Mouse (Mus musculus) intestine, embryonic 16.5 days (tissue): ENCODE measurements around the gene Glb1l3. TPM values are rescaled to one million over a fixed set of nuclear protein-coding genes. Genes with fewer than 3 reads are reported as not detected.
"Not testable (repeated sequence)": the region's sequence is repeated elsewhere in the genome, so short reads cannot be mapped to it uniquely, and the experiment has no call there.

Experiments
- ATAC-seq: fragments of 200-750 bp; cut with Nextera tagmentation; 2 replicates; pipeline ENCODE4 v1.8.0; 2017; ENCODE audit warnings: moderate TSS enrichment, moderate library complexity
- H3K27ac ChIP-seq: fragments of 300-500 bp; sonication (generic); 2 replicates; pipeline ENCODE4 v1.5.1; 2014; ENCODE audit warnings: mild to moderate bottlenecking, low read length
- H3K27me3 ChIP-seq: fragments of 300-500 bp; sonication (generic); replicated peaks from 2 replicates; pipeline ENCODE4 v1.6.1; 2014; ENCODE audit warnings: low read length, control low read depth, mixed read lengths; ENCODE audit not compliant: control insufficient read depth, insufficient read depth
- H3K36me3 ChIP-seq: fragments of 300-500 bp; sonication (generic); 2 replicates; pipeline ENCODE4 v1.6.1; 2014; ENCODE audit warnings: low read length, control low read depth; ENCODE audit not compliant: control insufficient read depth, insufficient read depth
- H3K4me1 ChIP-seq: fragments of 300-500 bp; sonication (generic); 2 replicates; pipeline ENCODE4 v1.6.1; 2014; ENCODE audit warnings: low read length, control low read depth, mixed read lengths; ENCODE audit not compliant: control insufficient read depth, insufficient read depth
- H3K4me2 ChIP-seq: fragments of 300-500 bp; sonication (generic); 2 replicates; pipeline ENCODE4 v1.6.1; 2014; ENCODE audit warnings: low read depth, low read length, control low read depth
- H3K4me3 ChIP-seq: fragments of 300-500 bp; sonication (generic); 2 replicates; pipeline ENCODE4 v1.5.1; 2014; ENCODE audit warnings: mild to moderate bottlenecking, low read length
- H3K9ac ChIP-seq: fragments of 300-500 bp; sonication (generic); 2 replicates; pipeline ENCODE4 v1.6.1; 2014; ENCODE audit warnings: low read depth, low read length
- H3K9me3 ChIP-seq: fragments of 300-500 bp; sonication (generic); 2 replicates; pipeline ENCODE4 v1.6.1; 2016; ENCODE audit warnings: low read length, control low read depth; ENCODE audit not compliant: control insufficient read depth
- WGBS: fragments of 180-500 bp; shearing (Covaris S2); extraction: QIAGEN DNeasy Blood & Tissue Kit; methylation state at CpG from one replicate; pipeline ENCODE4 v1.1.7; 2014; 5-methylcytosine and 5-hydroxymethylcytosine counted together
- polyA plus RNA-seq: library from polyadenylated mRNA; unstranded; fragments of >200 nt; fragmentation: Nextera tagmentation; extraction: Ambion mirVana; gene quantifications from 2 replicates; pipeline ENCODE4 v1.2.1, GENCODE M21; 2015

Glb1l3 gene
- polyA plus RNA-seq, result not detected in 2 replicates

- Histone ChIP-seq H3K27ac (no peak within 1 kb of the TSS), H3K27me3 (no peaks in the 10 kb centered on the region), H3K4me1 (no peaks in the 10 kb centered on the region), H3K4me3 (no peak within 1 kb of the TSS), H3K4me2 (no peak within 1 kb of the TSS), H3K9me3 (no peaks in the 10 kb centered on the region), H3K36me3 (no peaks in the 10 kb centered on the region), H3K9ac (no peak within 1 kb of the TSS)
- WGBS, result 67% methylated on average over 5 of the region's 5 CpGs
- no peak for ATAC-seq
These were observed at the start of gene Glb1l3 for GRCm38 (mm10) chr9:26860751-26861150. Gene Glb1l3 (minus strand): TSS chr9:26860890.

GRCm38 (mm10) chr9:26869856-26870255, 9.2 kb upstream of the Glb1l3 start:
- not testable (repeated sequence) for H3K36me3 ChIP-seq, H3K4me3 ChIP-seq, H3K9ac ChIP-seq, H3K27me3 ChIP-seq, H3K4me2 ChIP-seq, H3K27ac ChIP-seq, H3K4me1 ChIP-seq, ATAC-seq, H3K9me3 ChIP-seq
- WGBS, result 80% methylated on average over 7 of the region's 7 CpGs

- Histone ChIP-seq H3K27ac (no peak overlapping the region), H3K4me3 (no peak overlapping the region), H3K27me3 (no peaks in the 10 kb centered on the region), H3K9me3 (no peaks in the 10 kb centered on the region), H3K4me1 (no peaks in the 10 kb centered on the region), H3K9ac (no peak overlapping the region), H3K4me2 (no peak overlapping the region), H3K36me3 (no peaks in the 10 kb centered on the region)
- 49% methylated on average over 3 of the region's 3 CpGs for WGBS
- ATAC-seq, result no peak
These were observed 29.6 kb downstream of the Glb1l3 start for GRCm38 (mm10) chr9:26831089-26831488.

GRCm38 (mm10) chr9:26819942-26820341, 40.7 kb downstream of the Glb1l3 start:
- Histone ChIP-seq H3K36me3 (no peaks in the 10 kb centered on the region), H3K9me3 (no peaks in the 10 kb centered on the region), H3K27ac (no peak overlapping the region), H3K4me2 (no peak overlapping the region), H3K27me3 (no peaks in the 10 kb centered on the region), H3K4me1 (no peaks in the 10 kb centered on the region), H3K9ac (no peak overlapping the region), H3K4me3 (no peak overlapping the region)
- WGBS, result 70% methylated on average over 1 of the region's 1 CpGs
- ATAC-seq, result no peak

GRCm38 (mm10) chr9:26808735-26809134, 52.0 kb downstream of the Glb1l3 start:
- 80% methylated on average over 2 of the region's 2 CpGs for WGBS
- no peaks in the 10 kb centered on the region for H3K36me3 ChIP-seq

GRCm38 (mm10) chr9:26805935-26806666, 54.6 kb downstream of the Glb1l3 start, which contains the start of gene Glb1l2:
Gene Glb1l2 (minus strand): TSS chr9:26806468.
- no peaks in the 10 kb centered on the region for H3K27me3 ChIP-seq
- peak within 1 kb of the TSS; percentile 54 for H3K4me3 ChIP-seq
- ATAC-seq, result peak; percentile 100
- no peak within 1 kb of the TSS for H3K27ac ChIP-seq
- H3K9ac ChIP-seq, result peak within 1 kb of the TSS; percentile 60
- 2% methylated on average over 33 of the region's 33 CpGs for WGBS
- H3K4me2 ChIP-seq, result peak within 1 kb of the TSS; percentile 90
- H3K36me3 ChIP-seq, result no peaks in the 10 kb centered on the region
- no peaks in the 10 kb centered on the region; the same call in 1 of the 2 replicates for H3K4me1 ChIP-seq
- H3K9me3 ChIP-seq, result no peaks in the 10 kb centered on the region

More at GRCm38 (mm10) chr9:26808735-26809134, 52.0 kb downstream of the Glb1l3 start:
- Histone ChIP-seq H3K9me3 (no peaks in the 10 kb centered on the region), H3K27me3 (no peaks in the 10 kb centered on the region), H3K27ac (no peak overlapping the region), H3K4me3 (no peak overlapping the region), H3K9ac (no peak overlapping the region), H3K4me2 (no peak overlapping the region), H3K4me1 (no peaks in the 10 kb centered on the region; the same call in 1 of the 2 replicates)
- no peak for ATAC-seq

- no peak overlapping the region for H3K4me2 ChIP-seq
- H3K4me1 ChIP-seq, result no peaks in the 10 kb centered on the region; the same call in 1 of the 2 replicates
- H3K27ac ChIP-seq, result no peak overlapping the region
These were observed 56.4 kb downstream of the Glb1l3 start for GRCm38 (mm10) chr9:26804321-26804720.

GRCm38 (mm10) chr9:26800357-26800756, 60.3 kb downstream of the Glb1l3 start:
- no peaks in the 10 kb centered on the region for H3K36me3 ChIP-seq
- 98% methylated on average over 2 of the region's 2 CpGs for WGBS
- H3K4me1 ChIP-seq, result no peaks in the 10 kb centered on the region
- no peaks in the 10 kb centered on the region for H3K27me3 ChIP-seq
- H3K27ac ChIP-seq, result no peak overlapping the region
- H3K9me3 ChIP-seq, result no peaks in the 10 kb centered on the region
- no peak for ATAC-seq
- no peak overlapping the region for H3K4me3 ChIP-seq
- H3K4me2 ChIP-seq, result no peak overlapping the region
- H3K9ac ChIP-seq, result no peak overlapping the region

More at GRCm38 (mm10) chr9:26804321-26804720, 56.4 kb downstream of the Glb1l3 start:
- H3K4me3 ChIP-seq, result no peak overlapping the region
- ATAC-seq, result no peak
- no peak overlapping the region for H3K9ac ChIP-seq
- no peaks in the 10 kb centered on the region for H3K9me3 ChIP-seq
- H3K36me3 ChIP-seq, result no peaks in the 10 kb centered on the region
- no peaks in the 10 kb centered on the region for H3K27me3 ChIP-seq

- no peaks in the 10 kb centered on the region for H3K9me3 ChIP-seq
- H3K4me2 ChIP-seq, result no peak overlapping the region
- H3K4me1 ChIP-seq, result no peaks in the 10 kb centered on the region
- ATAC-seq, result no peak
- 81% methylated on average over 1 of the region's 1 CpGs for WGBS
- H3K4me3 ChIP-seq, result no peak overlapping the region
- H3K27ac ChIP-seq, result no peak overlapping the region
- H3K36me3 ChIP-seq, result no peaks in the 10 kb centered on the region
- no peak overlapping the region for H3K9ac ChIP-seq
- H3K27me3 ChIP-seq, result no peaks in the 10 kb centered on the region
These were observed 62.0 kb downstream of the Glb1l3 start for GRCm38 (mm10) chr9:26798731-26799130.
